Mouse (Mus musculus): ENCODE measurements around the gene Spag9.

DNA sequence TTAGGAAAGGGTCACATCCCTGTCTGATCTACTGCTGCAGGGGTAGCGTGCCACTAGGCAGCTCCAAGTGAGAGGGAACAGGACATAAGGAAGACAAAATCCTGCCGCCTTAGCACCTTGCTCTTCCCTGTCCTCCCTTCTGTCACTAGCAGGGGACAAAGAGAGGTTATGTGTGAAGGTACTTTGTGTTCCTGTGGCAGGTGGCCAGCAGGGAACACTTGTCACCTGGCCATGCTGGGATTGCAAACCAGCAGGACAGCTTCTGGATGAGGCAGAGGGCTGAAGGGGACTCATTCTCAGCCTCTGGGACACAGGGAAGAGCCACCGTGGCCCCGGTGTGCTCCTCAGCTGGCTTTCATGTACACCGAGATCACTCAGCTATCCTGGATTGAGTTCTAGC is 175.8 kb downstream of the Spag9 start:
- no peak for TF ChIP-seq POLR2A (IDR thresholded peaks at IDR 0.05; ENCODE audit: insufficient read depth, low read length)
- TF ChIP-seq CTCF (IDR thresholded peaks at IDR 0.05; ENCODE audit: low read depth, low read length) = no peak
- no peak for TF ChIP-seq EP300 (IDR thresholded peaks at IDR 0.05; ENCODE audit: insufficient read depth, low read depth, low read length)

Data from ES-Bruce4 (cell line).